Mouse (Mus musculus) gastrocnemius, postnatal 14 days (tissue): ENCODE measurements around the gene Agps. TPM values are rescaled to one million over a fixed set of nuclear protein-coding genes. Genes with fewer than 3 reads are reported as not detected.
"Not testable (repeated sequence)": the region's sequence is repeated elsewhere in the genome, so short reads cannot be mapped to it uniquely, and the experiment has no call there.

Experiments used
- DNase-seq: peaks from one replicate; pipeline ENCODE4 v3.0.0; 2021; ENCODE audit warnings: mixed read lengths
- intact Hi-C: fragments of 180-260 bp; cut with DNase I; formaldehyde crosslinking; loops from one replicate; pipeline ENCODE4 v1.15.1; 2025; ENCODE audit warnings: low total_unique reads
- total RNA-seq, 2 experiments: library from RNA; stranded (reverse); gene quantifications; 2 replicates each; pipeline ENCODE4 v1.2.3; 2021

The Agps gene
- total RNA-seq, 2 experiments from 2014 or later, result 23.0 to 25.9 TPM

DNA sequence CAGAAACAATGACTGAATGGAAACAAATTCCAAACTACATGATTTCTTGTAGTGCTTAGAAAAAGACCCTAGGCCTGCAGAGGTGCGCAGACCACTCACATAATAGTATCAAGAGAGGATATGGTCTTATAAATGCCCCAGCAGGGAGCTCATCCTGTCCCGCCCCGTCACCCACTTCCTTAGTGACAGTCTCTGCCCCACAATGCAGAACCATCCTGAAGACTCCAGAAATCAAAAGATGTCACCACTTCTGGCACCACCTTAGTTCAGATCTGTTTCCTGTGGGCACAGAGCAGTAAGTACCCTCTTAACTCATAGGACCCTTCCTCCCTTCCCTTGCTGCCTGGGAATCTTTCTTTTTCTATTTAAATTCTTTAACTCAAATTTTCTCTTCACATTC is 83.1 kb downstream of the Agps start:
- intact Hi-C loops, result no loop called here
- no peak for DNase-seq

DNA sequence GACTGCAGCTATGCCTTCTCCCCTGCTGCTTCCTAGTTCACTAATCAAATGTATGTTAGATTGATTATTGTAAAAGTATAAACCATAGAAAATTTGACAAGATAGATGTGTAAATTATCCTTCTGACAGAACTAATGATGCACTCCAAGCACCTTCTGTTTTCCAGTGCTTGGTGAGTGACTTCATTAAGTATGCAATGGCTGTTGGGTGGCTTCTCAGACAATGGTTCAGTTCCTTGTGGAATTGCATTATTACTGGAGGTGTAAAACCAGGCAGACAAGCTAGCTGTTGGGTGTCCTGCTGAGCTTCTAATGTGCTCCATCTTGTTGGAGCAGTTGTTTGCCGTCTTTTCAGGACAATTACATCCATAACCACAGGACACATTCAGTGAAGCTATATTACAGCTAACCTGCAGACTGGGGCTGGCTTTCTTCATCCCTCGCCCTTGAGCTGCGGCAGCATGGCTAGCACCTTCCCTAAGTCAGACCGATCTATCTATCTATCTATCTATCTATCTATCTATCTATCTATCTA is 91.9 kb downstream of the Agps start:
- intact Hi-C loops, result no loop called here
- no peak for DNase-seq

DNA sequence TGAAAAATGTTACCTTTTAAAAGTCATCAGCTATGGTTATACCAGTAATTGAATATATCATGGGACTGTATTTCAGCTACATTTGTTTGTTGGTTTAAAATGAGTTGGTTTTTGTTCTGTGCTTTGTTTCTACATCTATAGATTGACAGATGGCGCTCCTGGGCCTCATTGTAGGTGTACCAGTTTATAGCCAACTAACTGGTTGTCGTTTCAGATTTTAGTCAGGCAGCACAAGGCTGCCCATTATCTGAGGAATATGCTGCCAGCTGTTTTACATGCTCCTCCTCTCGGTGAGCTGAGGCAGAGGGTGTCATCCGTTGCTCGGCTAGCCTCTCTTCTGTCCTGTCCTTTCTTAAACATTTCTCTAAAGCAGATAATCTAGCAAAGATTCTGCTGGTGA is 94.1 kb downstream of the Agps start:
- intact Hi-C loops, result no loop called here

DNA sequence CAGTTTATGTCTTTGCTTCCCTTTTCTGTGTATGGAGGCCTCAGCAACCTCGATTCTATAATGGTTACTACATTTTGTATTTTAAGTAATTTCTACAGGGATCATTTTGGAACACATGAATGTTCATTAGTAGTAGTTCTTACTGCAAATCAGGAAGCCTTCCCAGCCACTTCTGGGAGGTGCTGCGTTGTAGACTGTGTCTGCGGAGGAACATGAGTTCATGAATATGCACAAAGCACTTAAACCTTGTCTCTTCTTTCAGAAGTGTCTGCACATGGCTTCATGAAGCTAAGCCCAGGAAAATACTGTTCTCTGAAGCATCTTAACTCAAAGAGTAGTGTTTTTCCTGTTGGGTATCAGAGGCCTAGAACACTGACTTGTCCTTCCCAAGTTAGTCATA is 96.0 kb downstream of the Agps start:
- no peak for DNase-seq
- intact Hi-C loops, result no loop called here

More for the DNA sequence above, 94.1 kb downstream of the Agps start:
- no peak for DNase-seq

DNA sequence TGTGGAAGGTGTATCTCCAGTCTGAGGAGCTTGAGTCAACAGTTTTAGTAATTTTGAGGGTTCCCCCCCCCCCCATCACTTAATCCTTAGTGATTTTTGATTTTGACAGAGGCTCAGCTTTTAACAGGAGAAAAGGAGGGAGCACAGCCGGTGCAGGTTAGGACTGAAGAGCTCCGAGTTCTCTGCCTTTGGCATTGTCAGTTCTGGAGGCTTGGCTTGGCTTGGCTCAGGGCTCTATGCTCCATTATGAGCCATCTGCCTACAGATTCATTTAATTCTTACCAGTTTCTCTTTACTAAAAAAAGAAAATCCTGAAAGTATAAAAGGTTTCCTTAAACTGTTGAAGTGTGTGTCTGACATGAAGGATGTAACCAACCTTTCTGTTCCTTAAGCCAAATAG is 97.2 kb downstream of the Agps start:
- no peak for DNase-seq
- intact Hi-C loops, result no loop called here

DNA sequence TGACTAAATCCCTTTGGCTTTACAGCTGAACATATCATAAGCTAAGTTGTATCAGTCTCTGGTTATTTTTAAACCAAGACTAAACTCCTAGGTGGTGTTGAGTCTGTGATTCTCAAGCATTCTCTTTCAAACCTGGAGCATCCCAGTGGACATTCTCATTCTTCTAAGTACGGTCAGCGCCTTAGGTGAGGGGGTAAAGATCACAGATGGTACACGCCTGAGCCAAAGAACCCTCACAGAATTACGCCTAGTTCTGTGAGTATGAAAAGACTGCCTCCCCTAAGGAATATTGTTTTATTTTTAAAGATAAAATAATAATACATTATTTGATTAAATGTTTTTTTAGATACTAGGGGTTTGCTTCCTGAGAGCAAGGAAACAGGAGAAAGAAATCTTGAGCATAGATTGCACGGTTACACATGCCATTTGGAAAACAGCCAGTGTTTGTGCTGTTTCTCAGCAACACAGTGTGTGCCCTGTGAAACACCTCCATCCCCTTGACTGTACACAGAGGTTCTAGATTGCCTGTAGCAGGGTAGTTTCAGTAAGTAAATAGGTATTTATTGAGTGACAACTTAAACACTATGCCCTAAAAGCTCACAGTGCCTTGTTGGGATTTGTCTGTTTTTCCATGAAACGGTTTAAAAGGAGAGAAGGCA is 97.9 kb downstream of the Agps start:
- intact Hi-C loops, result no loop called here
- DNase-seq, result no peak

DNA sequence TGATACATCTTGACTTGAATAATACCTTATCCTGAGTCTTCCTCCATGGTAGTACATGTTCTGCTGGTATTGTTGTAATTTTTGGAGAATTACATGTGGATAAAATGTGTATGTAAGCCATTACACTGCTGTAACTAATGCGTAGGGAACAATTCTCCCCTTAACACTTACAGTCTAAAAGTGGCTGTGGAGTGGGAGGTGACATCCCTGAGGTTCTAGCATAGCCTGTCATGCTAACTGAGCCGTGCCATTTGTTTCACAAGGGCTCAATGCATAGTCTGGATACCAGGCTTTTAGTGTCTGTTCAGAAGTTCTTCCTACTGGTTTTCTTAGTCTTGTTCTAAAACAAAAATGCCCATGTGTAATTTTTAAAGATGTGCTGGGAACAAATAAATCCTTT is 99.0 kb downstream of the Agps start:
- DNase-seq, result no peak
- intact Hi-C loops, result no loop called here

DNA sequence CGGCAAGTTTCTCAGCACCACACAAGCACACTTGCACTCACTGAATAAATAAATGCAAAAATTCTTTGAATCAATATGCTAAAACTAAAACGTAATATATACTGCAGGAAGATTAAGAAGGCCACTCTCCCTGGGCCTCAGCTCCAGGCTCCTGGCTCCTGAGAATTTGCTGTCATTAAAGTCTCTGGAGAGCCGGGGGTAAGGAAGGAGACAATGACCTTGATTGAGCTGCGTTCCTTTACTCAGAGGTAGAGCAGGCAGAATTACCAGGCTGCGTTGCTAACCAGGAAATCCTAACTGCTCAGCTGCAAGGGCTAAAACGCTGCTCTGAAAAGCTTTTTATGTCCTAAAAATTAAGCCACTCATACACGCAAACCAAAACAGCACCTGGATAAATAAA is 101.6 kb downstream of the Agps start:
- no peak for DNase-seq
- intact Hi-C loops, result no loop called here

DNA sequence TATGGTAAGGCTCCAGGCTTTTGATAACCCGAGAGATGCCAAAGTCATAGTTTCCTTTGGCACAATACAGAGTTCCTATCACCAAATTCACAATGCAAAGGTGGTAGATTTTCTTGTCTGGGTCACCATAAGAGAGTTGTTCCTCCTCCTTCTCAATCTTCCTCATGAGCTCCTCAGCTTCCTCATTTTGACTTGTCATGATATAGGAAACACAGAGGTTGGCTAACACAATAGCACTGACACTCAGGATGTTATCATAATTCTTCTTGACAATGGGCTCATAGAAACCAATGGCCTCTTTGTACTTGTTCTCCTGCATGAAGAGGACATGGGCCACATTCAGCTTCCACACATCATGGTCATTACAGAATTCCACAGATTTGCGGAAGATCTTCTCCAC is 104.7 kb downstream of the Agps start:
- DNase-seq, intact Hi-C loops: not testable (repeated sequence)

DNA sequence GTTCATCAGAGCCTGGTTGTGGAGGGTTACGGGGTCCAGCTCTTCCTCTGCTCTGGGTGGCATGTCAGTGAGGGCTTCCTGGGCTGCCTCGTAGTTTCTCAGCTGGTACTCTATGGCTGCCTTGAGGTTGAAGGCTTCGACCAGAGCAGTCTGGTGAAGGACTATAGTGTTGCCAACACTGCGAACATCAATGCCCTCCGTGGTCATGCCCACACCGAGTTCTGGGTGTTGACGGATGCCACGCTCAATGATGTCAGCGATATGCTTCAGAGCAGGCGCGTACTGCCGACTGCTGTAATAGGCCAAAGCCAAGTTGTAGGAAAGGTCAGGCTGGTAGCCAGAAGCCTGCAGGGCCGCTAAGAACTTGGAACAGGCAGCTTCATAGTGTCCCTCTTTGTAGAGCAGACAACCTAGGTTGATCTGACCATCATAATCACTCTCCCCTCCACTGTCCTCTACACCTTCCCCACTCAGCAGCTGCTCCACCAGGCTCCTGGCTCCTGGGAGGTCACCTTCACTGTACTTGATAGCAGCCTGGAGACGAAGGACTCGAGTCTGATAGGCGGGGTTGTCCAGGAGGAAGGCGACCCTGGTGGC is 105.6 kb downstream of the Agps start:
- not testable (repeated sequence) for DNase-seq

DNA sequence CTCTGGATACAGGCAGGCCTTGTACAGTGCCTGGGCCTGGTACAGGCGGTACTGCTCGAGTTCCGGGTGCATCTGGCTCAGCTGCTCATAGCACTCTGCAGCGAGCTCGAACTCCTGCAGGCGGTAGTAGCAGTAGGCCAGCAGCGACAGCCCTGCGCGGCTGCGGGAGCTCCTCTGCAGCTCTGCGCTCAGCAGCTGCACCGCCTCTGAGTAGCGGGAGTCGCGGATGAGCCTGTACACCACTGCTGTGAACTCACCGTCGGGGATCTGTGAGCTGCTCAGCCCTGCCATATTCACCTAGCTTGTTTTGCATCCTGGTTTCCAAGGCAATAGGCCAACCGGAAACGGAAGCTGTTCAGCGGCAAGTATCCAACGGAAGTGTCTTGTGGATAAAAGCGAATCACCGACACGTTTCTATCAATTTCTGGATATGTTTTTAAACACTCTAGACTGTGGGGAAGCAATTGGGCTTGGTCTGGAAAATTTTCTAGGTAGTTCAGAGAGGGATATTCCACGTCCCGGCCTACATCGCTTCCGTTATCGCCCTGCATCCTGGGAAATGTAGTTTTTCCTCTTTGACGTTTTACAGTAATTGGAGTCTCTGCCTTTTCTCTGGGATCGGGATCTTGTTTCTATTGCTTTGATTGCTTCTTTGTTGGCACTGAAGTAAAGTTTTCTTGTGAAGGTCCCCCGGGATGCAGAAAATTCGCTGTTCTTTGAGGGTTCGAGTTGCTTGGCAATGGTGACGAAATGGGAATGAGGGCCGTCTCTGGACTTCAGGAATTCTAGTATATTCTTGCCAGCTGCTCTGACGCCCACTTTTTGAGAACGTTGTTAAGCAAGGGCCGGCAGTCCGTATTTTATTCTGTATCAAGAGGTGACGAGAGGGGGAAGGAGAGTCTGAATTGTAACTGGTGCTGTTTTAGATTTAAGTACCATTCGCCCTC is 106.4 kb downstream of the Agps start, which contains the start of gene Ttc30b:
Ttc30b (minus strand) TSS at position 469 of the 947 bp plus-strand sequence.
- intact Hi-C loops, result no loop called here
- peak; percentile 77 for DNase-seq

More for the DNA sequence above, 105.6 kb downstream of the Agps start:
- intact Hi-C loops, result not testable (repeated sequence)

DNA sequence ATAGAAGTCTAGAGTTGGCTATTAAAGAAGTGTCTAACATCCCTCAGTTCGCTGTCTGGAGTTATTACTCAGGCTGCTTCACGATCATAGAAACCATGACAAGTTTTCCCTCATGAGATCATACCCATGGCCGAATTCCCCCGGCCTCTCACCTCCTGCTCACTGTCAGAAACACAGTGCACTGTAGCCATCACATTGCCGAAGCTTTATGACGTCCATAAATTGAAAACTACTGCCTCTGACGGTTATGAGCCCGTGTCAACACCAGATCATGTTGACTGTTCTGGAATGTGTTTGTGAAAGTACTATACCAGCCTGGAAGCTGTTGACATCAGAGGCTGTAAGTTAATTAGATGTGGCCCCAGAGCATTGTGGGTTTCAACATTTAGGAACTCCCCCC is 118.7 kb downstream of the Agps start:
- intact Hi-C loops, result no loop called here
- DNase-seq, result no peak

DNA sequence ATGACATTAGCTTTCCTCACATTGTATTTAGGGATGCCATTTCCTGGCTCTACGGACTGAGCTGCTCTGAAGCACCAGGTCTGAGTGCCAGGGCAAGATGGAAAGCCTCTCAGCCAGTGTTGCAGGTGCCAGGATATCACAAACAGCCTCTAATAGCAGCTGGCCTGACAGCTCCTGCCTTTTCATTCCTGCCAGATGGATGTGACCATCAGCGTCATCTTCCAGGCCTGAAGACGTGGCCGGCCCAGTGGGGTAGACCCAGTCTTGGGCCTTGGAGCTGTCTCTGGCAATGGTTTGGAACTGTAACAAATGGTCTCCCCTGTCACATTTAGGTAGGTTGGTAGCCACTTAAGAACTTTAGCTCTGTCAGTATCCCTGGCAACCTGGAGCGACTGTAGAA is 121.3 kb downstream of the Agps start:
- intact Hi-C loops, result no loop called here
- no peak for DNase-seq

DNA sequence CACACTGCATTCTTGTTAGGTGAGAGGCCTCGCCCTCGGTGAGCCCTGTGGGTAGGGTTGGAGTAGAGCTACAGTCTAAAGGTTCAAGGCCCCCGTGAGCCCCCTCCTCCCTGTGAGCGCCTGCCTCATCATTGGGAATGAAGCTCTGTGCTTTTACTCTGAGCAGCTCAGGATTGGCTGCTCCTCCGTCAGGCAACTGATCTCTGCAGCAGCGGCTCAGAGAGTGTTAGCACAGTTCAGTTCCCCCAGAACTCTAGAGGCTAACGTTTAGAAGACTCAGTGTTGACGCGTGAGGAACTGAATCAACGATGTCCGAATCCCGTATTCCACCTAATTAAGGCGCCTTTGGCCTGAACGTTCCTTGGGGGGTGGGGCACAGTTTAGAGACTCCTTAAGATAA is 123.7 kb downstream of the Agps start:
- DNase-seq, result no peak
- intact Hi-C loops, result no loop called here

DNA sequence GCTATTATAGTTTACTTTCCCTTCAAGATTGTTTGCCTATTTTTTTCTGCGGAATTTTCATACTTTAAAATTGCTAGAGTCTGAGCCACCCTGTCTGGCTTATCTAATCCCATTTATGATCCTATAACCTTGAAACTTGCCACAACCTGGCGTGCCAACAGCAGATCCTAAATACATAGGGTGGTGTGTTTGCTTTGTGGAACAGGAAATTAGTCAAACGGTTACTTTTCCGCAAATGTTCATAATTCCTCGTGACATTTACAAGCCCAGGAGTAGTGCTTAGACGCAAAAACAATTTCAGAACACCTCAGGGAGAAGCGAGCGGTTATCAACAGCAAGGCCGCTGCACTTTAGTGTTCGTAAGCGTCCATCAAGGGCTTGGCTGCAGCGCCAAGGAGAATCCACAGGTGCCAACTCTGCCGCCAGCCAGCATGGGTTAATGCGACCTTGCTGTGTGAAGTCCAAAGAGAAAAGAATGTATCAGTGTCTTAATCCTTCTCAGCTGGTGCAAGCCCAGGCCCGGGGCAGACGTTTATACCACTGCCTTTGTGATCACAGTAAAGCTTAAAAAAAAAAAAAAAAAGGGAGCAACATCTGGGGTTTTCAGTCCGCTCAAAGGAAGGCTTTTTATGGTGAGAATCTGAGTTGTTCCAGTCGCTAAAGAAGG is 127.3 kb downstream of the Agps start:
- intact Hi-C loops, result no loop called here
- DNase-seq, result no peak

DNA sequence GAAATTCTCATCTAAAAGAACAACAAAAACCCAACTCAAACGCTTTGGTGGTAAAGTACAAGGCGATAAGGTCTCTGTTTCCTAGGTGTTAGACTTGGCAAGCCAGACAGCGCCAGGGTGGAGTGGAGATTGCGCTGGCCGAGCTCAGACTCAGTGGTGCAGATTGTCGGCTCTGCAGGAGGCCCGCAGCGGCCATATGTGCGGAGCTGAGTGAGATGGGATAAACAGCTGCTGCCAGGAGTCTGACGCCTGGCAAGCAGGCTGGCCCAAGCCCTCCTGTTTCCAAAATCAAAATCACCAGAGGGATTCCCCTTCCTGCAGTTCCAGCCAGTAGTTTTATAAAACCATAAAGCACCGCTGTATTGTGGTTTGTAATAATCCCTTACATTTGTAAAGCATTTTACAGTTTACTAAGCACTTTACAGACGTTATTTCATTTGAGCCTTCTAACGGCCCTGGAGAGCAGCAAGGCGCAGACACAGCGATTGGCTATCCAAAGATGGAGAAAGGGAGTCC is 127.9 kb downstream of the Agps start:
- intact Hi-C loops, result loop anchor here (5.0 to 10.0 kb wide), 3 partner anchors 73 to 355 kb away; no protein-coding TSS in a partner anchor
- DNase-seq, result peak; percentile 24

DNA sequence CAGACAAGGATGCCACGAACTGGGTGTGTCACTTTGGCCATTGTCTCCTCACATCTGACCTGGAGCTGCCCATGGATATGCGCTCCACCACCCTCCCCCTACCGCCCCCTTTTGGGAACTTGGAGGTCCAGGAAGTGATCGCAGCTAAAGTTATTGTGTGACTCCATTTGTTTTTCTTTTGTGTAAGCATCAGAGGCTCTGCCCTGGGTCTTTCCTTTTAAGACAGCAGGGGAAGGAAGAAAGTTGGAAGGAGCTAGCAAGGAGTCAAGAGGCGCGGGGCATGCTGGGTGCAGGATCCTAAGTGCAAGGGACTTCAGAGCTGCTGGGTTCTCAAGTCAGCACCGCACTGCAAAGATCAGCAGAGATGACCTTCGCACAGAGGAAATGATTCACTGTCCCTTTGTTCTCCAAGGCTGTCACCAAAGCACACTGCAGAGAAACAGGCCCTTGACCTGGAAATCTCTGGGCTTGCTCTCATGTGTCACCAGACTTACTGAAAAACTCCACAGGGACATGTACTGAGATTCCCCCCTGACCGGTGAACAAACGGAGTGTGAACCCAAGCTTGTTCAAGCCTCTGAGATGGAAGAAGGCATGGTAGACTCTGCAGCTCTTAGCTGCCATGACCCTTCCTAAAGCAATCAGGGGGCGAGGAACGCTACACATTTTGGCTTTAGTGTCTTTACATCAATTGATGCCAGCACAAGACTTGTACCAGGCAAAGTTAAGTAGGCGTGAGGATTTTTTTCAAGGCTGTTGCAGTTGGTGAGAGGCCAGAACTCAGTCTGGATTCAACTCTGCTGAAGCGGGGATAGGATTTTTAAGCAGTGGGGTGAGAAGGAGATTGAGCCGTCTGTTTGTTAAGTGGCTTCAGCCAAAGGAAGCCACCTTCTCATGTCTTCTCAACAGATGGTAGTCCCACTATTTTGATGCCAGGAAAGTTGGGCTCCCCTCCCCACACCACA is 128.7 kb downstream of the Agps start:
- peak; percentile 19 for DNase-seq
- intact Hi-C loops, result loop anchor here (5.0 to 10.0 kb wide), 3 partner anchors 73 to 356 kb away; no protein-coding TSS in a partner anchor

DNA sequence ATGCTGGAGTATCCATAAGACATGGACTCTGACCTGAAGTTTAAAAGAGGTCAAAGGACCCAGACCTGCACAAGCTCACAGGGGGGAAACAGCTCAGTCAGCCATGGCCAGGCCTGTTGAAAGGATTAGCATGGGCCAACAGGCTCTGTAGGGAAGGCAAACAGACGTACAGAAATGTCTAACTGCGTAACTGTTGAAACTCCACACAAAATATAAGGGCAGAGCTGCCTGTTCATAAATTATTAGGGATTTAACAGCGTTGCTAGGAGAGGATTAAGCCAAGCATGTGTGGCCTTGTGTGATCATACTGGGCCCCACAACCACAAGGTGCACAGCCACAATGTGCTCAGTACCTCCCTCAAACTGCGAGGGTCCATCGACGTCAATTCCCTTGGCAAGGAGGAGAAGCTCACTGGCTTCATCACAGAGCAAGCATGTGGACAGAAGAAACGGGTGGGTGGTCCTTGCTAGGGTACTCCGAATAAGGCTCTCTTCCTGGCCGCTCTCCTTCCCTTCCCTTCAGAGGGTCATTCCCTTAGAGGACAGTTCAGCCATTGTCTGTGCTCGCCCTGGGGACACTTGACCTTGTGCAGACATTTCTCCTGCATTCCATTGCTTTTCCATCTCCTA is 131.3 kb downstream of the Agps start:
- intact Hi-C loops, result loop anchor here (5.0 to 10.0 kb wide), 3 partner anchors 76 to 359 kb away; no protein-coding TSS in a partner anchor
- no peak for DNase-seq
